Mouse (Mus musculus) myocyte (in vitro differentiated cells): ENCODE results near the gene Plekhg2. TPM values are rescaled to one million over a fixed set of nuclear protein-coding genes. Genes with fewer than 3 reads are reported as not detected.

Source experiments
- H3K27me3 ChIP-seq: one replicate; pipeline ENCODE4 v1.6.1; 2011; ENCODE audit not compliant: control insufficient read depth, insufficient read depth, insufficient read length
- H3K36me3 ChIP-seq: one replicate; pipeline ENCODE4 v1.6.1; 2011; ENCODE audit not compliant: control insufficient read depth, insufficient read depth
- H3K4me2 ChIP-seq: one replicate; pipeline ENCODE4 v1.6.1; 2011; ENCODE audit warnings: low read depth, control low read depth
- H3K4me3 ChIP-seq: one replicate; pipeline ENCODE4 v1.5.1; 2011; ENCODE audit warnings: mild to moderate bottlenecking, control low read depth, moderate library complexity
- H3K79me2 ChIP-seq: one replicate; pipeline ENCODE4 v1.6.1; 2011; ENCODE audit not compliant: control insufficient read depth, insufficient read depth
- H3ac ChIP-seq: one replicate; pipeline ENCODE4 v1.6.1; 2011; ENCODE audit not compliant: control insufficient read depth, insufficient read length
- CEBPB ChIP-seq: IDR thresholded peaks from 2 replicates; pipeline ENCODE4 v1.6.1; 2011; ENCODE audit warnings: mild to moderate bottlenecking, moderate library complexity; ENCODE audit not compliant: poor library complexity, insufficient read depth, severe bottlenecking
- E2F4 ChIP-seq: IDR thresholded peaks from one replicate; pipeline ENCODE4 v1.6.1; 2011; ENCODE audit warnings: mild to moderate bottlenecking, control low read depth, moderate library complexity; ENCODE audit not compliant: insufficient read depth
- MAX ChIP-seq: IDR thresholded peaks from one replicate; pipeline ENCODE4 v1.6.1; 2011; ENCODE audit warnings: low read depth, mild to moderate bottlenecking, control low read depth
- MYOD1 ChIP-seq, 3 experiments: IDR thresholded peaks; one replicate each; pipeline ENCODE4 v1.6.1; 2011; ENCODE audit warnings: control low read depth in 2 of 3, low read depth in 2 of 3, mild to moderate bottlenecking in 2 of 3, moderate library complexity in 1 of 3; ENCODE audit not compliant: insufficient read length in 2 of 3, control insufficient read depth in 1 of 3
- MYOG ChIP-seq, 3 experiments: IDR thresholded peaks; one replicate each; pipeline ENCODE4 v1.6.1; 2011; ENCODE audit warnings: control low read depth in 2 of 3, low read depth in 2 of 3, mild to moderate bottlenecking in 2 of 3; ENCODE audit not compliant: insufficient read length in 2 of 3, control insufficient read depth in 1 of 3, insufficient read depth in 1 of 3
- POLR2A ChIP-seq: IDR thresholded peaks from one replicate; pipeline ENCODE4 v1.6.1; 2011; ENCODE audit warnings: low read depth, mild to moderate bottlenecking, control low read depth, moderate library complexity; ENCODE audit not compliant: insufficient read length
- POLR2AphosphoS2 ChIP-seq: IDR thresholded peaks from one replicate; pipeline ENCODE4 v1.6.1; 2011; ENCODE audit warnings: low read depth, control low read depth; ENCODE audit not compliant: insufficient read length
- REST ChIP-seq: IDR thresholded peaks from one replicate; pipeline ENCODE4 v1.6.1; 2011; ENCODE audit warnings: mild to moderate bottlenecking, control low read depth, moderate library complexity; ENCODE audit not compliant: insufficient read depth, insufficient read length
- SRF ChIP-seq: IDR thresholded peaks from one replicate; pipeline ENCODE4 v1.6.1; 2011; ENCODE audit warnings: low read depth; ENCODE audit not compliant: control insufficient read depth, insufficient read length
- TCF12 ChIP-seq: IDR thresholded peaks from one replicate; pipeline ENCODE4 v1.6.1; 2011; ENCODE audit warnings: mild to moderate bottlenecking, control low read depth; ENCODE audit not compliant: poor library complexity, insufficient read depth, severe bottlenecking
- TCF3 ChIP-seq: IDR thresholded peaks from one replicate; pipeline ENCODE4 v1.6.1; 2011; ENCODE audit warnings: low read depth, control low read depth; ENCODE audit not compliant: insufficient read length
- USF1 ChIP-seq: IDR thresholded peaks from one replicate; pipeline ENCODE4 v1.6.1; 2011; ENCODE audit warnings: low read depth, mild to moderate bottlenecking, control low read depth, moderate library complexity
- polyA plus RNA-seq: library from polyadenylated mRNA; unstranded; fragments of >200 nt; fragmentation: generic; extraction: Trizol; gene quantifications from one replicate; pipeline ENCODE4 v1.2.1, GENCODE M21; 2012; ENCODE audit warnings: missing spikeins

Gene Plekhg2
- polyA plus RNA-seq, 1 experiment, result 15.8 TPM

- no peak for TF ChIP-seq MYOD1 (IDR thresholded peaks at IDR 0.05; ENCODE audit: control insufficient read depth in 1 of 3, insufficient read length in 2 of 3, low read depth in 2 of 3)
- TF ChIP-seq POLR2A, result no peak
- TF ChIP-seq POLR2AphosphoS2, result no peak
- TF ChIP-seq CEBPB, result no peak
- no peak for TF ChIP-seq USF1
- TF ChIP-seq E2F4, result no peak
- TF ChIP-seq REST, result no peak
- no peak for TF ChIP-seq TCF12
- TF ChIP-seq MYOG (IDR thresholded peaks at IDR 0.05; ENCODE audit: control insufficient read depth in 1 of 3, insufficient read depth in 1 of 3, insufficient read length in 2 of 3, low read depth in 2 of 3), result no peak
- H3K4me2 ChIP-seq, result peak overlapping the region; percentile 71
- no peak overlapping the region for H3ac ChIP-seq
- peak overlapping the region; percentile 86 for H3K4me3 ChIP-seq
- H3K36me3 ChIP-seq, result no peaks in the 10 kb centered on the region
- no peaks in the 10 kb centered on the region for H3K27me3 ChIP-seq
- peaks cover 43% of the 10 kb centered on the region for H3K79me2 ChIP-seq
Observed at GRCm38 (mm10) chr7:28373131-28373581, 757 bp upstream of the Plekhg2 start.

DNA sequence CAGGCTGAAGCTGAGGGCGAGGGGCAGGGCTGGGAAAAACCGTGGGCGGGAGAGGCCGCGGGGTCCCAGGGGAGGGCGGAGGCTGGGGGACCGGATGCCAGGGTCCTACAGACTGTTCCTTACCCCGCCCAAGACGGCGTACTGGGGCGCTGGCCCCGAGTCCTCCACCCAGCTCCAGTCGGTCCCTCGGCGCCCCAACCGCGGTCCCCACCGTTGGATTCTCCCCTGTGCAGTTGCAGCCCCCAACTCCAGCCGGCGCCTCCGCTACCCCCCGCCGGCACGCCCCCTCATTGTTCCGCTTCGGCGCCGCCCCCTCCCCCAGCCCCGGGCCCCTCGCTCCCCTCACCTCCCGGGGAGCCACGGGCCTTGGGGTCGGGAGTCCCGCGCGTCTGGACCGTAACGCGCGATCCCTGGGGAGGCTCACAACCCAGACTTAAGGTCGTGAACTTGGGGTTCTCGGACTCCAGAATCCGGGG lies 847 bp downstream of the Plekhg2 start:
- H3K4me2 ChIP-seq, result peak overlapping the region; percentile 78
- peak; percentile 55 for TF ChIP-seq POLR2A
- no peak for TF ChIP-seq SRF
- no peaks in the 10 kb centered on the region for H3K36me3 ChIP-seq
- peak overlapping the region; percentile 86 for H3K4me3 ChIP-seq
- no peaks in the 10 kb centered on the region for H3K27me3 ChIP-seq
- H3K79me2 ChIP-seq, result peaks cover 27% of the 10 kb centered on the region
- peak overlapping the region; percentile 58 for H3ac ChIP-seq

DNA sequence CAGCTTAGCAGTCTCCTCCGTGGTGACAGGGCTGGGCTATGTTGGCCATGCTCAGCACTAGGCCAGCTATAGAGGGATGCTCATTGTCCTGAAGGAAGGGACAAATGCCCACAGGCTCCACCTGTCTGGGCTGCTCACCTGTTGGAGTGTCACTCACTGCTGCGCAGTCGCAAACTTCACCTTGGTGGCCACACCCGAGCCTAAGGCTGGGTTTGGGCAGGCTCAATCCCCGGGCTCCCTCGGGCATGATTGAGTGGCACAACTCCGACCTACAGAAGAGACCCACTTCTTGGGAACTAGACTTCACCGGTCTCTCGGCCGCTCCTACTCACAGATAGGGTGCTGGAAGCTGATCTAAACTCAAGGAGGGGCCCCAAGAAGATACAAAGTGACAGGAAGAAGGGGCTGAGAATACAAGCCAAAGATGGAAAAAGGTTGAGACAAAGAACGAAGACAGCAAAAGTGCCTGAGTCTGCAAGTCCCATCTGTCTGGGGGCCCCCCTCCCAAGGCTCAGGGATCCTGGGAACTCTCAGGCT lies 1.4 kb downstream of the Plekhg2 start:
- H3K4me2 ChIP-seq, result peak overlapping the region; percentile 78
- peak overlapping the region; percentile 58 for H3ac ChIP-seq
- H3K36me3 ChIP-seq, result no peaks in the 10 kb centered on the region
- no peaks in the 10 kb centered on the region for H3K27me3 ChIP-seq
- peaks cover 22% of the 10 kb centered on the region for H3K79me2 ChIP-seq
- peak overlapping the region; percentile 86 for H3K4me3 ChIP-seq
- TF ChIP-seq USF1 (no peak), MYOG (IDR thresholded peaks at IDR 0.05; ENCODE audit: control insufficient read depth in 1 of 3, insufficient read depth in 1 of 3, insufficient read length in 2 of 3, low read depth in 2 of 3) (peak in 1 of 3 experiments; percentile 11), SRF (no peak), REST (no peak), MAX (no peak), TCF3 (no peak), MYOD1 (IDR thresholded peaks at IDR 0.05; ENCODE audit: control insufficient read depth in 1 of 3, insufficient read length in 2 of 3, low read depth in 2 of 3) (peak in 2 of 3 experiments; percentile 20 to 35), POLR2AphosphoS2 (no peak), POLR2A (no peak), TCF12 (no peak)

- no peaks in the 10 kb centered on the region for H3K36me3 ChIP-seq
- H3K4me2 ChIP-seq, result peak overlapping the region; percentile 78
- H3K27me3 ChIP-seq, result no peaks in the 10 kb centered on the region
Observed at GRCm38 (mm10) chr7:28370051-28370450, 2.3 kb downstream of the Plekhg2 start.

GRCm38 (mm10) chr7:28368276-28368920 lies 4.0 kb downstream of the Plekhg2 start:
- no peak overlapping the region for H3ac ChIP-seq
- no peaks in the 10 kb centered on the region for H3K36me3 ChIP-seq
- H3K4me3 ChIP-seq, result no peak overlapping the region
- H3K27me3 ChIP-seq, result no peaks in the 10 kb centered on the region
- no peak for TF ChIP-seq POLR2AphosphoS2
- TF ChIP-seq REST, result no peak
- TF ChIP-seq POLR2A, result no peak
- TF ChIP-seq TCF3, result no peak
- TF ChIP-seq USF1, result no peak
- TF ChIP-seq E2F4, result no peak
- TF ChIP-seq MAX, result no peak
- no peak for TF ChIP-seq SRF
- TF ChIP-seq TCF12, result no peak
- no peak for TF ChIP-seq CEBPB
- TF ChIP-seq MYOD1 (IDR thresholded peaks at IDR 0.05; ENCODE audit: control insufficient read depth in 1 of 3, insufficient read length in 2 of 3, low read depth in 2 of 3), result no peak
- no peak for TF ChIP-seq MYOG (IDR thresholded peaks at IDR 0.05; ENCODE audit: control insufficient read depth in 1 of 3, insufficient read depth in 1 of 3, insufficient read length in 2 of 3, low read depth in 2 of 3)
- H3K79me2 ChIP-seq, result peaks cover 19% of the 10 kb centered on the region
- H3K4me2 ChIP-seq, result no peak overlapping the region

More at GRCm38 (mm10) chr7:28370051-28370450, 2.3 kb downstream of the Plekhg2 start:
- peaks cover 19% of the 10 kb centered on the region for H3K79me2 ChIP-seq
- TF ChIP-seq MAX, result no peak
- no peak for TF ChIP-seq SRF
- TF ChIP-seq POLR2A, result no peak
- no peak for TF ChIP-seq POLR2AphosphoS2
- TF ChIP-seq USF1, result no peak
- no peak for TF ChIP-seq TCF3
- TF ChIP-seq MYOG (IDR thresholded peaks at IDR 0.05; ENCODE audit: control insufficient read depth in 1 of 3, insufficient read depth in 1 of 3, insufficient read length in 2 of 3, low read depth in 2 of 3), result no peak
- no peak for TF ChIP-seq MYOD1 (IDR thresholded peaks at IDR 0.05; ENCODE audit: control insufficient read depth in 1 of 3, insufficient read length in 2 of 3, low read depth in 2 of 3)
- TF ChIP-seq CEBPB, result no peak
- TF ChIP-seq E2F4, result no peak
- TF ChIP-seq TCF12, result no peak
- TF ChIP-seq REST, result no peak
- H3ac ChIP-seq, result no peak overlapping the region
- peak overlapping the region; percentile 86 for H3K4me3 ChIP-seq
